Mouse (Mus musculus) heart, postnatal 36 days (tissue): ENCODE results near the gene Luc7l. TPM values are rescaled to one million over a fixed set of nuclear protein-coding genes. Genes with fewer than 3 reads are reported as not detected.

ENCODE experiments used
- DNase-seq, 2 experiments: peaks; one replicate each; pipeline ENCODE4 v3.0.0; 2021 to 2022
- intact Hi-C: fragments of 180-260 bp; cut with DNase I; formaldehyde crosslinking; loops from one replicate; pipeline ENCODE4 v1.15.1; 2025
- total RNA-seq, 2 experiments: library from RNA; stranded (reverse); gene quantifications; 2 replicates each; pipeline ENCODE4 v1.2.3; 2021

Gene Luc7l
- 10 to 100 TPM; 14.3 to 15.3 TPM for total RNA-seq

DNA sequence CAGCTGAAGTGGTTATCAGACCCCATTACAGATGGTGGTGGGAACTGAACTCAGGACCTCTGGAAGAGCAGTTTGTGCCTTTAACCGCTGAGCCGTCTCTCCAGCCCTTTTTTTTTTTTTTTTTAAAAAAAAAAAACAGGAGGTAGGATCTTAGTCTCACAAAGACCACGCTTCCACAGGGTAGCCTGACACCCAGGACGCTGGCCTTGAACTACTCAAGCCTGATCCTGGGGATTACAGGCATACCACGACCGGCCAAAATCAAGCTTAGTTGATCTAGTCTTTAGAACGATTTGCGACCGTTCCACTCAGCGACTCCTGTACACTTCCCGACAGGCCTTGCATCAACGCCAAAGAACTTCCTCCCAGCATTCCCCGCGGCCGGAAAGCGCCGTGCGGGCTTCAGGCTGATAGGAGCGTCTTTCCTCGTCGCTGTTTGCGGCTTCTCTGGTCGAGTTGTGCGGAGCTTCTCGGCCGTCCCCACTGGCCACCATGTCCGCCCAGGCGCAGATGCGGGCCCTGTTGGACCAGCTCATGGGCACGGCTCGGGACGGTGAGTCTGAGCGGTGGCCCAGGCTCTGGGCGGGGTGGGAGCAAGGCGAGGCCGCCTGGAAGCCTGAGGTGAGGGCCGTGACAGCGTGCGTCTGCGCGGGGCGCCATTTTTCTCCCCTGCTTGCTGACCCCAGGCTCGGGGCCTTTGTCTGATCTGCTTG lies at the start of gene Luc7l:
Gene Luc7l (plus strand): TSS at position 358 of the 713 bp plus-strand sequence.
- intact Hi-C loops: no loop called here

GRCm38 (mm10) chr17:26203321-26203811 lies 49.3 kb upstream of the Luc7l start:
- DNase-seq: peak in 1 of 2 experiments; percentile 11
- intact Hi-C loops: no loop called here

More for the DNA sequence above, at the start of gene Luc7l:
- peak; percentile 95 to 96 for DNase-seq

DNA sequence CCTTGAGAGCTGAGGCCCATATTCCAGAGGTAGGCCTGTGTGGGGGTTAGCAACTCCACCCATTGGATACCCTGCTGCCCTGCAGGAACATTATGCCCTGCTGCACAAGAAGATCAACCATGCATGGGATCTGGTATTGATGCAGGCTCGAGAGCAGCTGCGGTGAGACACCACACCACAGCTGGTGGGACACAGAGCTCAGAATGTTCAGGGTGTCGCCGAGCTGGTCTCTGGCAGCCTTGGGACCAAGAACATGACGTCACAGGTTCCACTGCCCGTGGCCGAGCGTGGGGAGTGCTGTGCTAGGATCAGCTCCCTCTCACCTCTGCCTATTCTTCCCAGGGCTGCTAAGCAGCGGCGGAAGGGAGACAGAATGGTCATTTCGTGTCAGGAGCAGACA lies 47.9 kb upstream of the Luc7l start:
- DNase-seq: no peak
- intact Hi-C loops: no loop called here

- no peak for DNase-seq
- intact Hi-C loops: no loop called here
These were observed 46.3 kb upstream of the Luc7l start for GRCm38 (mm10) chr17:26206392-26206791.

GRCm38 (mm10) chr17:26207686-26208085 lies 45.0 kb upstream of the Luc7l start, which contains the start of gene Arhgdig:
Arhgdig (minus strand) TSS chr17:26207786.
- intact Hi-C loops: no loop called here
- DNase-seq: no peak

DNA sequence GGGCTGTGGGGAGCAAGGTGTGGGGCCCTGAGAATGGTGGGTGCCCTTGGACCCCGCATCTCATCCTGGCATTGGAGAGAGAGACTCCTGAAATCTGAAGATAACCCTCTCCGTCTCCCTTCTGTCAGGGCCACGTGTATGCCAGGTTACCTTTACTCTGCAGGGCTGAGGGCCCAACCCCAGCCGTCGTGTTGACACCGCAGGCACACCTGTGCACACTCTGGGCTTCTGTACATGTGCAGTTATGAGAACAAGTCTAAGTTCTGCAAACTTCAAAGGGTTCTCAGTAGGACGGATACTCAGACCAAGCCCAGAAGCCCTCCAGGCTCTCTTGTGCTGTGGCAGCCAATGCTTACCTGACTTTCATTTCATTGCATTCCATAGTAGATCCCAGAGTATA lies 40.5 kb upstream of the Luc7l start:
- DNase-seq: no peak
- intact Hi-C loops: no loop called here

- intact Hi-C loops: no loop called here
- no peak for DNase-seq
These were observed 40.0 kb upstream of the Luc7l start for GRCm38 (mm10) chr17:26212681-26213080.

- intact Hi-C loops: no loop called here
- DNase-seq: no peak
These were observed 31.2 kb upstream of the Luc7l start for GRCm38 (mm10) chr17:26221508-26221907.

- no peak for DNase-seq
- intact Hi-C loops: no loop called here
These were observed 27.5 kb upstream of the Luc7l start for GRCm38 (mm10) chr17:26225150-26225549.

- no peak for DNase-seq
- intact Hi-C loops: no loop called here
These were observed 22.9 kb upstream of the Luc7l start for GRCm38 (mm10) chr17:26229776-26230175.

DNA sequence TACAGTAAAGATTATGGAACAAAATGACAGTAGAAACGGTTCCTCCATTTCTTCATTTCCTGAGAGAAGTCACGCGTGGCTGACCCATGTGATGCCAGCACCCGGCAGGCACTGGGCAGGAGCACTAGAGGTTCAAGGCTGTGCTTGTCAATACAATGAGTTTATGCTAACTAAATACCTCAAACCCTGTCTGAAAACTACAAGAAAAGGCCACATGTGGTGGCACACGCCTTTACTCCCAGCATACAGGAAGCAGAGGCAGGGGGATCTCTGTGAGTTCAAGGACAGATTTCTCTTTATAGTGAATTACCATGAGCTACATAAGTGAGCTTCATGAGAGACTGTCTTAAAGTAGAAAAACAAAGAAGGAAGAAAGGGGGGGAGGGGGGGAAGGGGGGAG lies 21.5 kb upstream of the Luc7l start:
- intact Hi-C loops: no loop called here
- no peak for DNase-seq

DNA sequence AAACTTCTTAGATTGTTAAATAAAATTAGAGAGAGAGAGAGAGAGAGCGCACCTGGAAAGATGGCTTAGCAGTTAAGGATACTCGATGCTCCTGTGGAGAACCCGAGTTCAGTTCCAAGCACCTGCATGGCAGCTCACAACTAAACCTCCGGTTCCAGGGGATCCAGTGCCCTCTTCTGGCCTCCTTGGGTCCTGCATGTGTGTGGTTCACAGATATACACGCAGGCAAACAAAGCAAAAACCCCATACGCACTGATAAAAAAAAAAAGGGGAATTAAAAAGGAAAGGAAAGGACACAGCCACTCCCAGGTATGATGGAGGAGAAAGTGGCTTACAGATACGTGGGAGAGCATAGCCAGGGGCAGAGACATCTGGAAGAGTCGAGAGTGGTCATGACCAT lies 19.8 kb upstream of the Luc7l start:
- no peak for DNase-seq
- intact Hi-C loops: no loop called here

DNA sequence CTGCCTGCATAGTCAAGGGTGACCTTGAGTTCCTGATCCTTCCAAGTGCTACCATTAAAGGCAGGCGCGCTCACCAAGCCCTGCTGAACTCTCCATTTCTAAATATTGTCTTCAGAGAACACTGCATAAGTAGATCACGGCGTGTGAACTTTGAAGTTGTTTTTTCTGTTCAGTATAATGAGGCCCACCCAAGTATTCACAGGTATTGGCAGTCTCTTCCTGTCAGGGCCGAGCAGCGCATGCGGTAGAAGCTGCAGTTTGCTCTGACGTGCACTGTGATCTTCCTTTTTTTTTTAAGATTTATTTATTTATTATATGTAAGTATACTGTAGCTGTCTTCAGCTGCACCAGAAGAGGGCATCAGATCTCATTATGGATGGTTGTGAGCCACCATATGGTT lies 18.3 kb upstream of the Luc7l start:
- intact Hi-C loops: no loop called here
- DNase-seq: no peak

DNA sequence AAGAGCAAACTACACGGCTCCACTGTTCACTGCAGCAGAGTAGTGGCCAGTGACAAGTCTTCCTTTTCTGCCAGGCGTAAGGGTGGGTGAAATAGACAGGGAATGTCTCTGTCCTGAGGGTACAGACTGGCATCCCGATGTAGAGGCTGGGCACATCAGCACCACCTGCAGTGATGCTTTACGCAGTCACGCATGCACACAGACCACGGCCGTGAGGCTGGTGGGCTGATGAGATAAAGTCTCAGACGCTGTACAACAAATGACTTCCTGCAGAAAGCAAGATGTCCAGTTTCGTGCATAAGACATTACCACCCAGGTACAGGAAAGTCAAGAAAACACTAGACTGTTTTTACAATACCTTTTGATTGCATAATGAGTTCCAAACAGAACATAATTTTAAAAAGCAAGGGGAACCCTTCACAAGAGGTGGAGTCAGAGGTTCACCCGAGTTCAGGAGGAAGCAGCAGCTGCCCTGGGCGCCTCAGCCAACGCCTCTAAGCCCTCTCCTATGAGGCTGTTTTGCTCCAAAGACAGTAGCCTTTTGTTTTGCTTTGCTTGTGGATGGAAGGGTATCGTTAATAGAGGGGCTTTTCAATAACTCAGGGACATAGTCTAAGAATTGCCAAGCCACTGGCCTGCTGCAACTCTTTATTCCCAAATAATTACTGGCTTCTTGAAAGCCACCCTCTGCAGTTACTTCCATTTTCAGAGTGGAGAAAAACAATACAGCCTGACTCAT lies 17.4 kb upstream of the Luc7l start:
- DNase-seq: peak in 1 of 2 experiments; percentile 26
- intact Hi-C loops: no loop called here

DNA sequence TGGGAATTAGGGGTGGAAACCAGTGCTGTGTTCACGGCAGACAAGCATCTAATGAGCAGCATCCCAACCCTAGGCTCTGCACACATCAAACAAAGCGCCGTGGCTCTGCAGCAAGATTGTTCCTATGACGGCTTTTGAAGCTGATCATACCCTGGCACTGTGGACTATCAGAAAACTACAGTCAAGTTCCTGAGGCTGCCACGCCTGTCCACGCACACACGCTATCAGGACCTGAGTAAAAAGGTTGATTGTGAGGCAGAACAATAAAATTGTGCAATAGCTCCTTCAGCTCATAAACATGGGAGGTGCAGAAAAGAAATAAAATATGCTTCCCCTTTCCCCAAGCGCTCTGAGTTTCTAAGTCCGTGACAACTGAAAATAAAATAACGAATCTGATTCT lies 15.0 kb upstream of the Luc7l start:
- intact Hi-C loops: no loop called here
- no peak for DNase-seq

DNA sequence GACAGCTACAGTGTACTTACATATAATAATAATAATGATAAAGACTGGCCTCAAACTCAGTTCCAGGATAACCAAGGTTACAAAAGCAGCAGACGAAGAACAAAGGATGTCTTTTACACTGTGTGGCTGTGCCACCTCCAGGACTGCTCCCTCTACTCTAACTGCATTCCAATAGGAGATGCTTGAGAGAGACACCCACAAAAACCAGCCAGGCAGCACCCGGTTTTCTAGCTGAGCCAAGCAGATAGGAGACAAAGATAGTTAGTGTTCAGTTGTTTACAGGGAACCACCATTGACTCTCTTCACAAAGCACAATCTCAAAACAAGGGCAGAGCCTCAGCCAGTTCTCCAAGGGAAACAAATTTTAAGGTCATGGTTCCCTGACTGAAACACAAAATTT lies 13.1 kb upstream of the Luc7l start:
- DNase-seq: no peak
- intact Hi-C loops: no loop called here

- DNase-seq: no peak
- intact Hi-C loops: loop anchor here (5.0 to 10.0 kb wide), 3 partner anchors 103 to 965 kb away; partner anchors contain the start of genes Axin1, Lemd2 and Mrpl28
These were observed 12.4 kb upstream of the Luc7l start for GRCm38 (mm10) chr17:26240120-26240790.

DNA sequence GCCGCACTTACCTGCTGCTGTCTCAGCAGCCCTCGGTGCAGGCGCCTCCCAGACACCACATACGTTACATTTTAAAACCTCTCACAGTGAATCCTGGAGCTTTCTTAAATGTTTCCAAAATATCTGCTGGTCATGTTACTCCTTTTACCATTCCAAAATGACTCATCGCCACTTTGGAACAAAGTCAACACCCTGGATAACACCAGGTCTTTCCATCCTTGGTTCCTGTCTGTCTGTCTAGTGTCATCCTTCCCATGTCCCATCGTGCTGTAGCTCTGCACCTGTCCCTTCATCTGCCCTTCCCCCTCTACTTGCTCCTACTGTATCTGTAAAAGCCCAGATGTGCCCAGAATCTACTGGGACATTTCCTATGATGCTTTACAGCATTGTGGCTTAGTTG lies 11.7 kb upstream of the Luc7l start:
- intact Hi-C loops: loop anchor here (5.0 to 10.0 kb wide), 3 partner anchors 104 to 964 kb away; partner anchors contain the start of genes Axin1, Lemd2 and Mrpl28

GRCm38 (mm10) chr17:26243471-26244100 lies 9.1 kb upstream of the Luc7l start:
- peak in 1 of 2 experiments; percentile 68 for DNase-seq
- intact Hi-C loops: loop anchor here (5.0 to 10.0 kb wide), 3 partner anchors 106 to 961 kb away; partner anchors contain the start of genes Axin1, Lemd2 and Mrpl28

More for the DNA sequence above, 11.7 kb upstream of the Luc7l start:
- no peak for DNase-seq

DNA sequence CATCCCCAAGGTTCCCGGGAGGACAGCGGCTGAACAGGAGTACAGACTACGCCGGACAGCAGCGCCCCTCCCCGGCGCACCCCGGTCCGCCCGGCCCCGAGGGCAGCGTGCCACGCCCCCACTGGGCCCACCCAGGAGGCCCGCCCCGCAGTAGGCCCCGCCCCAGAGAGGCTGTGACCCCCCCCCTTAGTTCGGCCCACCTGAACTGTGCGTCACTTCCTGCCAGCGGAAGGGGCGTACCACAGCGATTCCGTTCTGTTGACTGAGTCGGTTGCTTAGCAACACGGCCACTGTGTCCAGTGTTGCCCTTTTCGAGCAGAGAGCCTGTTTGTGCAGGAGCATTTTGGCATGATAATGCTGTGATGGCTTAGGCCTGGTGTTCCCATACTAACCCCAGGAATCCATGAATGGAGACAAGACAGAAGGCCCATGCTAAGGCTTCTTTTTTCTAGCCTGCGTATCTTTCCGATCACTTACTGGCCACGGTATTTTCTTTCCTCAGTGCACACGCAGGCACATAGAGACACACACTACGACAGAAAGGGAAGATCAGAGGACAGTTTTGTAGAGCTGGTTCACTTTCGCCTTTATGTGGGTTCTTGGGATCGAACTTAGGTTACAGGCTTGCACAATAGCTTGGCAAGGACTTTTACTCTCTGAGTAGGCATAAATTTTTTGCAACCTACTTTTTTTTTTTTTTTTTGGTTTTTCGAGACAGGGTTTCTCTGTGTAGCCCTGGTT lies 8.4 kb upstream of the Luc7l start, which contains the start of gene Fam234a:
Gene Fam234a (minus strand): TSS at position 142 of the 741 bp plus-strand sequence.
- intact Hi-C loops: loop anchor here (5.0 to 10.0 kb wide), 3 partner anchors 107 to 961 kb away; partner anchors contain the start of genes Axin1, Lemd2 and Mrpl28
- DNase-seq: peak; percentile 92
